Mouse (Mus musculus): ENCODE data around the gene Capn7. TPM values are rescaled to one million over a fixed set of nuclear protein-coding genes. Genes with fewer than 3 reads are reported as not detected.

Capn7 gene
- polyA plus RNA-seq, 1 experiment from 2014 or later = 41.9 TPM

DNA sequence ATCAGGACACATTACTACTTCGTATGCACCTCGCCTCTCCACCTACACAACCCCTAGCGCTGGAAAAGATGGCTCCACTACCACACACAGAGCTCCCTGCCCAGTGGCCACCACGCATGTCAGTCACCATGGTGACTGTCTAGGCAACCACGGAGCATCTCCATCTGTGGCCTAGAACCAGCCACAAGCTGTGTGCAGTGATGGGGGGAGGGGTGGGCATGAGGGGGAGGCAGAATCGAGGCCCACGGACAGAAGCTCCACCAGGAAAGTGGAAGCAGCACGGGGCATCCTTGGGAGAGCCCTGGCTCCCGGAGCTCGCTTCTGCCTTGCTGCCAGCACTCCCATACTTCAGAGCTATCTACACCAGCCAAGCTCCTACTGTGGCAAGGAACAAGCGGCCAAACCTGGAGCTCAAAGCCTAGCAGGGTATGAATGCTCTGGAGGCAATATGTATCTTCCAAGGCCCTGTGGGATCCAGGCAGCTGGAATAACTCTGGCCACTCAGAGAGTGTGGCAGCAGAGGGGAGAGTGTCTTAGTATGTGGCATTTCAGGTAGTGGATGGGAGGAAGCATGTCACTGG, 47.1 kb downstream of the Capn7 start:
- WGBS = 86% methylated on average over 11 of the region's 11 CpGs
- H3K4me1 ChIP-seq (ENCODE audit: control insufficient read depth, insufficient read depth, low read length) = peaks cover 30% of the 10 kb centered on the region
- no peak overlapping the region for H3K4me3 ChIP-seq (ENCODE audit: low read length)
- H3K27ac ChIP-seq (ENCODE audit: low read length) = no peak overlapping the region
- H3K4me2 ChIP-seq (ENCODE audit: low read depth, low read length) = no peak overlapping the region
- H3K9ac ChIP-seq (ENCODE audit: low read length) = no peak overlapping the region
- no peak for ATAC-seq (replicated peaks; ENCODE audit: extremely low read depth, insufficient read depth, low FRiP score)
- H3K9me3 ChIP-seq (replicated peaks; ENCODE audit: control insufficient read depth, low read length) = no peaks in the 10 kb centered on the region; the same call in 1 of the 2 replicates
- H3K36me3 ChIP-seq (ENCODE audit: control insufficient read depth, insufficient read depth) = peaks cover 3% of the 10 kb centered on the region; the same call in 1 of the 2 replicates
- no peaks in the 10 kb centered on the region for H3K27me3 ChIP-seq (ENCODE audit: control insufficient read depth, insufficient read depth, low read length)

DNA sequence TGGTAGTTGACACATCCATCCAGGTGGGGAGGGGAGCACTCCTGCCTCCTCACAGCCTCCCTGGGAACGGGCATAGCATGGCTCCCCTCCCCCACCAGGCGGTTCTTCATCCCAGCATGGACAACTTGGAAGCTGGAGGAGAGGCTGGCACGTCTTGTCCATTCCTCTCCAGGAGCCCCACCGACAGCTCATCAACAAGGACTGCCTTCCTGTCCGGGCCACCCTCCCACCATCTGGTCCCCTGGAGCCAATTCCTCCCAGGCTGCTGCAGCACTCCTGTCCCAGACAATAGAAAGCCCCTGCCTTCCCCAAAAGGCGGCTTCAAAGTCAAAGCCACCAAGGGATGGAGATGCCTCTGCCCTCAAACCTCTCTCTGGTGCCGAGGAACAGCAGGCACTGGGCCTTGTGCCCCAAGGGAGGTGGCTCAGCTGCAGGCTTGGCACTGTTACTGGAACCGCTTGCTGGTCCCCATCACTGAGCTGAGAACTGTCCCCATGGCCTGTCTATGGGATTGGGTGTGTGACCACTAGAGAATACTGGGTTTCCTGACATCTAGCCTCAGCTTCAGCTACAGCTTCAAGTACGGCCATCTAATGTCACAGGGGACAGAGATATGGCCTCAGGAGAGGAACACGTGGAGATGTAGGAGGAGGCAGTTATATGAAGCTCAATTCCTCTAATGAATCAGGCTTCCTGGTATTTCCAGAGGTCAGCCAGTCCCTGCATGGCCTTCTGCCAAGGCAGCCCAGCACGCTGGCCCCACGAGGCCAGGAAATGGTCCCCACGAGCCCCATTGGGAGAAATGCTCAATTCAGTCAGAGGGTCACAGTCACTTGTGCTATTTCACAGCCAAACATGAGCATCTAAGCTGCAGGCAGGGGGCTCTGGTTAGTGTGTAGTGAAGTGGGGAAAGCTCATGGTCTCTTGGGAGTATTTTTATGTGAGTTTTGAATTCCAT, 48.2 kb downstream of the Capn7 start:
- H3K4me1 ChIP-seq (ENCODE audit: control insufficient read depth, insufficient read depth, low read length) = peaks cover 32% of the 10 kb centered on the region
- 0 out of 2 replicates have a peak, but pooled peaks have one; percentile 5 for ATAC-seq (replicated peaks; ENCODE audit: extremely low read depth, insufficient read depth, low FRiP score)
- H3K36me3 ChIP-seq (ENCODE audit: control insufficient read depth, insufficient read depth) = no peaks in the 10 kb centered on the region
- H3K9me3 ChIP-seq (replicated peaks; ENCODE audit: control insufficient read depth, low read length) = no peaks in the 10 kb centered on the region; the same call in 1 of the 2 replicates
- no peaks in the 10 kb centered on the region for H3K27me3 ChIP-seq (ENCODE audit: control insufficient read depth, insufficient read depth, low read length)
- 49% methylated on average over 13 of the region's 13 CpGs for WGBS
- no peak overlapping the region for H3K9ac ChIP-seq (ENCODE audit: low read length)
- no peak overlapping the region for H3K4me2 ChIP-seq (ENCODE audit: low read depth, low read length)
- no peak overlapping the region for H3K4me3 ChIP-seq (ENCODE audit: low read length)
- peak overlapping the region; percentile 61; the same call in 1 of the 2 replicates for H3K27ac ChIP-seq (ENCODE audit: low read length)

DNA sequence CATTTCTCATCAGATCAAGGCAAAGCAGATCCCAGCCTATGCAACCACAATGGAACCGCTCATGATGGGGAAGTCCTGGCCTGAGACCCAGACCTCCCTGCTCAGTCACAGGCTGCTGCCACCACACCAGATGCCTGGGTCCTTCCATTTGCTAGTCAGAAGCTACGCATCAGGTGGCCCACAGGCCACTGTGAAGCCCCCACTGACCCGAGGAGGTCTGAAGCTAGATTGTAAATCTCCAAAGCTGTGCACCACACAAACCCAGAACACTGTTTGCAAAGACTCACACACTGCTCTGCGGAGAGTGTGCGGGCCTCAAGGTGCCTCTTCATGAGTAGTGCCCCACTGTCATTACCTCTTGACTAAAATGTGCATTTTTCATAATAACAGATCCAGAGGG, 49.0 kb downstream of the Capn7 start:
- peak overlapping the region; percentile 61 for H3K27ac ChIP-seq (ENCODE audit: low read length)

DNA sequence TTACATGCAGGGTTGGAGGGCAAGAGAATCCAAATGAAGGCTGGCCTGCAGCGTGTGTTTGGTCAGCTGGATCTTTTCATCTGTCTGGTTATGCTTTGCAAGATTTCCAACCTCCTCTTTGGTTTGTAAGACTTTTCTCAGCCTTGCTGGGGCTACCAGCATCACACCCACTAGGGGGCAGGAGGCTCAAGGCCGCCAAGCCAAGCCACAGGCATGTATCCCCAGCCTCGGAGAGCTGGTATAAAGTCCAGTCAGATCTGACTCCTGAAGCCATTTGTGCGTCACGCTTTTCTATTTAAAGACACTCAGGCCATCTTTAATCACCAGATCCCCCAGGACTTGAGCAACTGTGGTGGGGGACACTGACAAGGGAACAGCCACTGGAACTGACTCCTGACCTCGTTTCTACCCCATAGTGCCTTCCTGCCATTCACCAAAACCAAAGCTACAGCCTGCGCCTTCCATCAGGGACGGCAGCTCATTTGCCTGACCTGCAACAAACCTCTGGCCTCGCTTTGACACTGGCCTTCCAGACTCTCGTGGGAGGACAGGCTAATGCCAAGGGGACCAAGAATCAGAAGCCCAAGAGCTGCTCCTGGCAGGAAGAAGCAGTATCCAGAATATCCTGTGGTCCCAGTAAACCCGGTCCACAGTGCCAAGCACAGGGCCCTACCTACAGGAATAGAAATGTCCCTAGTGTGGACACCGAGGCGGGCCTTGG, 49.7 kb downstream of the Capn7 start:
- peak; percentile 69 for ATAC-seq (replicated peaks; ENCODE audit: extremely low read depth, insufficient read depth, low FRiP score)
- Histone ChIP-seq H3K27me3 (ENCODE audit: control insufficient read depth, insufficient read depth, low read length) (no peaks in the 10 kb centered on the region), H3K9ac (ENCODE audit: low read length) (peak overlapping the region; percentile 44; the same call in 1 of the 2 replicates)

More for the DNA sequence above, 49.0 kb downstream of the Capn7 start:
- Histone ChIP-seq H3K4me3 (ENCODE audit: low read length) (no peak overlapping the region), H3K4me1 (ENCODE audit: control insufficient read depth, insufficient read depth, low read length) (peaks cover 32% of the 10 kb centered on the region), H3K9me3 (replicated peaks; ENCODE audit: control insufficient read depth, low read length) (no peaks in the 10 kb centered on the region; the same call in 1 of the 2 replicates), H3K27me3 (ENCODE audit: control insufficient read depth, insufficient read depth, low read length) (no peaks in the 10 kb centered on the region), H3K36me3 (ENCODE audit: control insufficient read depth, insufficient read depth) (no peaks in the 10 kb centered on the region), H3K9ac (ENCODE audit: low read length) (no peak overlapping the region), H3K4me2 (ENCODE audit: low read depth, low read length) (no peak overlapping the region)
- 89% methylated on average over 5 of the region's 5 CpGs for WGBS
- no peak for ATAC-seq (replicated peaks; ENCODE audit: extremely low read depth, insufficient read depth, low FRiP score)

DNA sequence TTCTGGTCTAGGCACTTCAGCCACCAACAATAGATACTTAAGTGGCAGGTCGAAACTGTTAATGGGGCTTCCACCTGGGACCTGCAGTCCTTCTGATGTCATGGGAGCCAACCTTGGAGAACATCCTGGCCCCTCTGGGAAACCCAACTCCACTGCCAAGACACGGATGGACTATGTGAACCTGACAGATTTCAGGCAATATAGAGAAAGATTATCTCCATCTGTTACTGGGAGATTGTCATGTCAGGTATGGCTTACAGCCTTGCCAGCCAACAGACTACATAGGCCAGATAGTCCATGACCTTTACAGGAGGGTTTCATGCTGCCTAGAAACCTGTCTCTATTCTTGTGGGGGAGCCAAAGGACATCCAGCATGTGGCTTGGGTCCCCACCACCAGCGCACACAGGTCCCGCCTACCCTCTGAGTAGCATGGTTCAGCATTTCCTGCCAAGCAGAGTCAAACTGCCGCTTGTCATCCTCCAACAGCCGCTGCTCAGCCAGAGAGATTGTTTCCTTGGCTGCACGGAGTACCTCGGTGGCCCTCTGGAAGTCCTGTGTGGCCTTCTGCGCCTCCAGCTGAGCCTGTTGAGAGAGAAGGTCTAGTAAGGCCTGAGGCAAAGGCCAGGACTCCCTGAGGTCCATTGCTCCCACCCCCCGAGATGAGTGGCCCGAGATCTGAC, 51.0 kb downstream of the Capn7 start:
- peaks cover 32% of the 10 kb centered on the region for H3K4me1 ChIP-seq (ENCODE audit: control insufficient read depth, insufficient read depth, low read length)
- H3K4me2 ChIP-seq (ENCODE audit: low read depth, low read length) = no peak overlapping the region
- no peak overlapping the region for H3K9ac ChIP-seq (ENCODE audit: low read length)
- WGBS = 67% methylated on average over 11 of the region's 11 CpGs
- no peak overlapping the region for H3K4me3 ChIP-seq (ENCODE audit: low read length)
- no peaks in the 10 kb centered on the region for H3K36me3 ChIP-seq (ENCODE audit: control insufficient read depth, insufficient read depth)
- no peak for ATAC-seq (replicated peaks; ENCODE audit: extremely low read depth, insufficient read depth, low FRiP score)
- no peak overlapping the region for H3K27ac ChIP-seq (ENCODE audit: low read length)
- no peaks in the 10 kb centered on the region for H3K27me3 ChIP-seq (ENCODE audit: control insufficient read depth, insufficient read depth, low read length)
- H3K9me3 ChIP-seq (replicated peaks; ENCODE audit: control insufficient read depth, low read length) = no peaks in the 10 kb centered on the region; the same call in 1 of the 2 replicates

More for the DNA sequence above, 49.7 kb downstream of the Capn7 start:
- Histone ChIP-seq H3K9me3 (replicated peaks; ENCODE audit: control insufficient read depth, low read length) (no peaks in the 10 kb centered on the region; the same call in 1 of the 2 replicates), H3K36me3 (ENCODE audit: control insufficient read depth, insufficient read depth) (no peaks in the 10 kb centered on the region), H3K27ac (ENCODE audit: low read length) (peak overlapping the region; percentile 68), H3K4me2 (ENCODE audit: low read depth, low read length) (0 out of 2 replicates have a peak overlapping the region, but pooled peaks have one; percentile 13), H3K4me1 (ENCODE audit: control insufficient read depth, insufficient read depth, low read length) (peaks cover 32% of the 10 kb centered on the region), H3K4me3 (ENCODE audit: low read length) (no peak overlapping the region)
- 36% methylated on average over 13 of the region's 13 CpGs for WGBS

DNA sequence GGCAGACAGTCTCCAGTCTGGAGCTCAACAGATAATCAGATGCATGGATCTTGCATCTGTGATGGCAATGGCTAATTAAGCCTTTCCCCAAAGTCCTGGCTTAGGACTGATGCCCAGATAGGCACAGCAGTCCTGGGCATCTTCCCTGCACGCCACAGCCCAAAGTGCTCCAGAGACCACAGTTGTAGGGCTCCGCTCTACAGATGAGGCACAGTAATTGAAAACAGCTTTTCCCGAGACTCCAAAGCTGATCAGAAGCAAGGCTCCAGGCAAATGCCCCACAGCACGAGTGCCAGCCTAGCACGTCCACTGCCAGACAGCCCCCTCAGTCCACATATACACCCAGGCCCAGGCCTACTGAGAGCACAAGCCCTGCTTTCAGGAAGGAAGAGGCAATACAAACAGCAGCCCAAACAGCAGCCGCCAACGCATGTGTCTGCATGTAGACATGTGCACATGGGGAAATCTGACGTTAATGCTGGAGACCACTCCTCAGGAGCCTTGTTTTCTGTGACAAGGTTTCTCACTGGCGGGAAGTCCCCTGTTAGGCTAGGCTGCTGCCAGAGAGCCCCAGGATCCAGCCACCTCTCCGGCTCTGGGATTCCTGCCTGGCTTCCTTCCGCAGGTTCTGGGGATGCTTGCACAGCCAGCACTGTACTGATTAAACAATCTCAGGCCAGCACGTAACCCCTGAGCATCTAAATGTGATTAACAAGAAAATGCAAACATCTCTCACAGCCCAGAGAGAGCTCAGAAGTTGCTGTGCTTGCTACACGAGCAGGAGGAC, 51.8 kb downstream of the Capn7 start:
- Histone ChIP-seq H3K9me3 (replicated peaks; ENCODE audit: control insufficient read depth, low read length) (no peaks in the 10 kb centered on the region), H3K27me3 (ENCODE audit: control insufficient read depth, insufficient read depth, low read length) (no peaks in the 10 kb centered on the region), H3K4me2 (ENCODE audit: low read depth, low read length) (no peak overlapping the region), H3K4me1 (ENCODE audit: control insufficient read depth, insufficient read depth, low read length) (peaks cover 40% of the 10 kb centered on the region), H3K36me3 (ENCODE audit: control insufficient read depth, insufficient read depth) (no peaks in the 10 kb centered on the region), H3K9ac (ENCODE audit: low read length) (no peak overlapping the region), H3K27ac (ENCODE audit: low read length) (peak overlapping the region; percentile 43), H3K4me3 (ENCODE audit: low read length) (no peak overlapping the region)
- WGBS = 70% methylated on average over 13 of the region's 13 CpGs
- no peak for ATAC-seq (replicated peaks; ENCODE audit: extremely low read depth, insufficient read depth, low FRiP score)

DNA sequence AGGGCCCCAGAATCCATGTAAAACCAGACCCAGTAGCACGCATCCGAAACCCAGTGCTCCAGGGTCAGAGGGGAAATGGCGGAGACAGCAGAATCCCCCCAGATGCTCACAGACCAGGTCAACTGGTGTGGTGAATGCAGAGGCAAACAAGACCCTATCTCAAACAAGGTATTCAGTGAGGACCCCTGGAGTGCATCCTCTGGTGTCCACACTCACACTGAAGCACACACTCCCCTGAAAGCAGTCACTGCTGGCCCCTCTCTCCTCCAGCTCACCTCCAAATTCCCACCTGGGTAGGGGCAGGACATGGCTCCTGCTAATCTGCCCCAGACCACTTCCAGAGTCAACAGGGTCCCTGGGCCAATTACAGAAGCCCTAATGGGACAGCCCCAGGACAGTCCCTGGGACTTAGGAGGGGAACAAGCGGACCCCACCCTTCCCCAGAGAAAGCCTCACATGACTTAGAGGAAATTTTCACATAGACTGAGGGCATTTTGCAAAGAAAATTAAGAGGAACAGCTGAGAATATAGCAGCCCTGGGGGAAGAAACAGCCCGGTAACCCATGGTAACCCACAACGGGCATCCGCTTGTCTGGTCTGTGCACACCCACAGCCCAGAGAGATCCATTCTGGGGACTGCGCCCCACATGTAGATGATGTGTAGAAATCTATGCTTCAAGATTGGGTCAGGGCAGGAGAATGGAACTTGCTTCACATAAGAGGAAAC, 53.1 kb downstream of the Capn7 start:
- Histone ChIP-seq H3K27ac (ENCODE audit: low read length) (no peak overlapping the region), H3K27me3 (ENCODE audit: control insufficient read depth, insufficient read depth, low read length) (no peaks in the 10 kb centered on the region), H3K9ac (ENCODE audit: low read length) (no peak overlapping the region), H3K9me3 (replicated peaks; ENCODE audit: control insufficient read depth, low read length) (no peaks in the 10 kb centered on the region), H3K4me3 (ENCODE audit: low read length) (no peak overlapping the region), H3K4me2 (ENCODE audit: low read depth, low read length) (no peak overlapping the region), H3K4me1 (ENCODE audit: control insufficient read depth, insufficient read depth, low read length) (peaks cover 47% of the 10 kb centered on the region), H3K36me3 (ENCODE audit: control insufficient read depth, insufficient read depth) (no peaks in the 10 kb centered on the region)
- ATAC-seq (replicated peaks; ENCODE audit: extremely low read depth, insufficient read depth, low FRiP score) = no peak
- WGBS = 89% methylated on average over 8 of the region's 8 CpGs
